Mouse (Mus musculus): ENCODE results near the gene Cr2.
"Not testable (repeated sequence)": the region's sequence is repeated elsewhere in the genome, so short reads cannot be mapped to it uniquely, and the experiment has no call there.

Cr2 gene

GRCm38 (mm10) chr1:195175980-195176931, at the start of gene Cr2:
Cr2 (minus strand) TSS chr1:195176716.
- no peak for DNase-seq (ENCODE audit: low read depth, low spot score)

- no peak for DNase-seq (ENCODE audit: low read depth, low spot score)
Observed at GRCm38 (mm10) chr1:195221781-195222180, 45.3 kb upstream of the Cr2 start.

DNA sequence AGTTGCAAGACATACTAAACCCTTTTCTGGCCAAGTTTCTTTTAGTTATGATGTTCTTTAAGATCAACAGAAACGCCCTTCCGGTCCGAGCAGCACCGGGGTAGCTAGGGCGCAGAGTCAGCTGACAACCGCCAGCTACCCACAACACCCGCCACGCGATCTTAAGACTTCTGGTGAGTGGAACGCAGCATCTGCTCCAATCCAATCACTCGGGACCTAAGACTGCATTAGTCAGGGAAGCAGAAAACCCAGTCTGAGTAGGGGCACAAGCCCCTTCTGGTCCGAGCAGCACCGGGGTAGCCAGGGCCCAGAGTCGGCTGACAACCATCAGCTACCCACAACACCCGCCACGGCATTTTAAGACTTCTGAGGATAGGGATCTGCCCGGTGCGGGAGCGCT, 36.3 kb upstream of the Cr2 start:
- DNase-seq (ENCODE audit: low read depth, low spot score), result not testable (repeated sequence)

GRCm38 (mm10) chr1:195184746-195185145, 8.2 kb upstream of the Cr2 start:
- no peak for DNase-seq (ENCODE audit: low read depth, low spot score)

DNA sequence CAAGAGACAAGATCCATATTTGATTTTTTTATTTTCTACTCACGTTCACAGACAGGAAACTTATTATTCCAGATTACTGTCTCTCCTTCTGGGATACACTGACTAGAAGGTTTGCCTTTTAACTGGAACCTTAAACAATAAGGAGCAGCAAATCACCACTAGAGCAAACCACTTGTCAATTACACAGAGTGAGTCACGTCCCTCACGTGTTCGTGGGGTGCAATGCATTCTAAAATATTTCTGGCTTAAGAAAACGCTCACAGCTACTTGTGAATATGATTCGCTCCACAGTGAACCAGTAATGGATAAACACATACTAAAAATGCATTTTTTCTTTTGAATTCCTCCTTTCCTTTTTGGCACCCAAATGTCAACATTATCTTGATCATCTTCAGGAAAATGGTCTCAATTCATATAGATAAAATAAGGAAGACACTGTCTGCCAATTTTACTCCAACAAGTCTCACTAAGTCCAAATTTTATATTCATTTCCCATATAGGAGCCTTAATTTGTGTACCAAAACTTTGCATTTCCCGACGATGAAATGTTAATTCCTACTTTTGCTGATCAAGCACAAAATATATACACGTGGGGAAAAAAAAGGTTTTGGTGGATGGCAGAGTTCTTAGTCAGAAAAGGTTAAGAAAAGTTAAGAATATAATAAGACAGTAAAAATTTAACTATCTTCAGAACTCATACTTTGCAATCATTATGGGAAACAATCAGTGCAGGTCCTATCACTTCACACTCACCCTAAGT, 11.3 kb downstream of the Cr2 start:
- DNase-seq (ENCODE audit: low read depth, low spot score), result no peak

- no peak for DNase-seq (ENCODE audit: low read depth, low spot score)
Observed at GRCm38 (mm10) chr1:195132070-195132469, 44.4 kb downstream of the Cr2 start.

DNA sequence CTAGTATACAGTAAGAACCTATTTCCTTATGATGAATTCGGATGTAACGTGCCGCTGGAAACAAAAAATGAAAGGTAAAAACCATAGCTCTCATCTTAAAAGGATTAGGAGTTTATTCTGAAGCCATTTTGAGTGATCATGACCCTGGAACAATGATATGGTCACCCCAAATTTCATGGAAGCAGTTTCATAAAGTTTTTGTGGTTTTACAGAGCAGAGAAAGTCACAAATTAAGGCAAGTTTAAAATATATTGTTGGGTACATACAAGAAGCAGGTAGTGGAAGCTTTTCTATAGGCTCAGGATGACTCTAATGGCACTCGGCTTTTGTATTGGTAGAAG, 44.9 kb downstream of the Cr2 start:
- no peak for DNase-seq (ENCODE audit: low read depth, low spot score)

- DNase-seq (ENCODE audit: low read depth, low spot score), result peak; percentile 34
Observed at GRCm38 (mm10) chr1:195130953-195131674, 45.4 kb downstream of the Cr2 start, which contains the start of gene Cr1l. Cr1l (minus strand) TSS chr1:195131586.

DNA sequence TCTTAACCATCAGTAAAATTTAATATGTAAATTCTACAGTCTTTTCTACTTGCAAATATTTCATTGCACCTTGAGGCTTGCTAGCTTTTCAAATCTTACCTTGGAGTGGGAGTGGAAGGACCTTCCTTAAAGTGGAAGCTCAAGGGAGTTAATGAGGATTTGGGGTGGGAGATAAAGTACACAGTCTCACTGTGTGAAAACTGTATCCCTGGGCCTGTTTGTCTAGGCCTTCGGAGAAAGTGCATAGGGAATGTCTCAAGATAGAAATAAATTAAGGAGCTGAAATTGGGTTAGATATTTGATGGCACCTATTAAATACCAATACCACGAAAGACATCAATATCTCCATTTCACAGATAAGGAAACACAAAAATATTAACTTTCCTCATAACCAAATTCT, 46.0 kb downstream of the Cr2 start:
- DNase-seq (ENCODE audit: low read depth, low spot score), result no peak

DNA sequence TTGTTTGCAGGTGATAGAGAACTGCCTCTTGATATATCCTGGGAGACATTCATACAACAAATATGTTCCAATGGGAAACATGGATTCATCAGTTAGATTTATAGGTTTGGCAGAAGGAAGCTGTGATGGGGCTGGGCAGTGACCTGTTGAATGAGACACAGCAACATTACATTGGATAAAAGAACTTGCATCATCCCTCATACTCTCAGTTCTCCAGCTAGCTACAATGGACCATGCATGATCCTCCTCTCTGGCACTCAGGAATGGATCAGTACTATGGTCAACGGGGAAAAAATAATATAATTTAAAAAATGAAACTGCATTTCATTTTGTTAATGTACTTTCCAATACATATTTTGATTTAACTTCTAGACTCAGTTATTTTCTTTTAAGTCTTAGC, 46.6 kb downstream of the Cr2 start:
- no peak for DNase-seq (ENCODE audit: low read depth, low spot score)

- DNase-seq (ENCODE audit: low read depth, low spot score), result no peak
Observed at GRCm38 (mm10) chr1:195114414-195114813, 62.1 kb downstream of the Cr2 start.

DNA sequence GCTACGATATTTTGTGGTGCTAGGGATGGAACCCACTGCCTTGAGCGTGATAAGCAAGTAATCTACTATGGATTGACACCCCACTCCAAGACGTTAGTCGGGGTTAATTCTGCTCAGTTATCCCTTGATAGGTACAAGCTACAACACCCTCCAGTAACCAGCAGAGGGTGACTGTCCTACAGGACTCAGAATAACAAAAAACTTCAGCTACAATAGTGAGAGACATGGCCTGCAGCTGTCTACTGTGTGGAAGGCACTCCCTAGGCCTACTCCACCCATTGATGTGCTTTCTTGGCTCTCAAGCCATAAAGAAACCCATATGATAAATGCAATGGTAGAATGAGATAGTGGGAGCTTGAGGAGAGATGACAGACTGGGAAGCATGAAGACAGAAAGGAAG, 62.9 kb downstream of the Cr2 start:
- DNase-seq (ENCODE audit: low read depth, low spot score), result no peak

DNA sequence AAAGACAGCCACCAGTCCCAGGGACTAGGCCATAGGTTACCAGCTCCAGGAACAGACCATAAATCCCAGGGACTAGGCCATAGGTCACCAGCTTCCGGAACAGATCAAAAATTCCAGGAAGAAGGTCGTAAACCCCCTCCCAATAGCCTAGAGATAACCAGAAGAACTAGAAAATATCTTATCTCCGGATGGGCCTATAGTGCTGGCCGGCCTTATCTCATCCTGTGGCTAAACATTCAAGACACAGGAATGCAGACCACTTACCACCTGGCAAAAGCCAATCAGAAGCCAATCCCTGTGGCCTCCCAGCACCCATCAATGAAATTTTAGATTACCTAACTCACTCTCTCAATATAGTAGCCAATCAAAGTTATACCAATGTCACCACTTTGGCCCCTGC, 75.8 kb downstream of the Cr2 start:
- DNase-seq (ENCODE audit: low read depth, low spot score), result no peak

- no peak for DNase-seq (ENCODE audit: low read depth, low spot score)
Observed at GRCm38 (mm10) chr1:195098004-195098403, 78.5 kb downstream of the Cr2 start.

DNA sequence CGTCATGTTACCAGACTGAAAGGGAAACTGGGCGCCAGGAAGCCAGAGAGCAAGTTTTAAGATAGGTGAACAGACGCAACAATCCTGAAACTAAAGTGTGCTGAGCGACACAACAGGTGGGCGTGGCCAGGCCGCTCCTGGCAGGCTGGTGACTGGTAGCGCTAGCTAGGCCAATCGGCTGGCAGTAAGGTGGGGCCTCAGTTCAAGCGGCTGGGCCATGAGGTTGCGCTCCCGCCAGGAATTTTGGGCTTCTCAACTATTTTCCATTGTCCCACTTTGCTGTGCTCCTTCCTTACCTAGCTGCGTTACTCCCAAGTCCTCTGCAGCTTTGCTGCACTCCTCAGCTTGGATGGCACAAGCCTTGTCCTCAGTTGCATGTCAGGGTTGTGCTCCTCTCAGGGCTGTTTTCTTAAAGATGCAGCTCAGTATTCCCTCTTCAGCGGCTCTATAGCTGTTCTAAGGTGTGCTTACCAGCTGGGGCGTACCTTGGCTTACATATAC, 84.2 kb downstream of the Cr2 start, which contains the start of gene Cd46:
Cd46 (minus strand) TSS at position 30 of the 501 bp plus-strand sequence.
- no peak for DNase-seq (ENCODE audit: low read depth, low spot score)

- no peak for DNase-seq (ENCODE audit: low read depth, low spot score)
Observed at GRCm38 (mm10) chr1:195091699-195092219, 84.8 kb downstream of the Cr2 start.
